Mouse (Mus musculus) CH12.LX (cell line): ENCODE measurements at regions not wholly inside any gene's neighbourhood (a gene's known extent, or its start where the extent isn't known, plus 50 kb on each side); places are given as distances from the start of the nearest gene placed in this dataset.

Experiments used
- DNase-seq: peaks from one replicate; pipeline ENCODE4 v3.0.0-alpha.2; 2013; ENCODE audit errors: extremely low read depth
- H3K27ac ChIP-seq: 2 replicates; pipeline ENCODE4 v1.5.1; 2012; ENCODE audit warnings: low read depth, mild to moderate bottlenecking, control low read depth, moderate library complexity; ENCODE audit not compliant: insufficient read depth
- H3K27me3 ChIP-seq: replicated peaks from 2 replicates; pipeline ENCODE3; 2012; ENCODE audit warnings: inconsistent platforms
- H3K36me3 ChIP-seq, 2 experiments: replicated peaks in 1 of 2; 2 replicates each; pipeline versions ENCODE3 to v1.6.1; 2012; ENCODE audit warnings: inconsistent platforms in 1 of 2, low read length in 1 of 2, mild to moderate bottlenecking in 1 of 2, mixed read lengths in 1 of 2, moderate library complexity in 1 of 2; ENCODE audit not compliant: control insufficient read depth in 1 of 2, insufficient read depth in 1 of 2
- H3K4me1 ChIP-seq, 2 experiments: 2 replicates each; pipeline ENCODE4 v1.6.1; 2012; ENCODE audit warnings: inconsistent platforms in 1 of 2, moderate library complexity in 1 of 2; ENCODE audit not compliant: insufficient read depth in 2 of 2, control insufficient read depth in 1 of 2
- H3K4me2 ChIP-seq: 2 replicates; pipeline ENCODE4 v1.6.1; 2012; ENCODE audit warnings: low read depth, mild to moderate bottlenecking, control low read depth; ENCODE audit not compliant: poor library complexity, insufficient read depth, severe bottlenecking
- H3K4me3 ChIP-seq, 3 experiments: fragments of 150-350 bp in 1 of 3; sonication (generic) in 1 of 3; replicated peaks in 1 of 3; 2 replicates each; pipeline versions ENCODE3 to v1.5.1; 2011 to 2012; ENCODE audit warnings: low read depth in 2 of 3, low read length in 2 of 3, mild to moderate bottlenecking in 2 of 3, moderate library complexity in 2 of 3, control low read depth in 1 of 3, improper control_type of control experiment in 1 of 3, inconsistent platforms in 1 of 3, mixed read lengths in 1 of 3; ENCODE audit not compliant: poor library complexity in 1 of 3
- H3K79me2 ChIP-seq: replicated peaks from 2 replicates; pipeline ENCODE4 v1.6.1; 2012; ENCODE audit warnings: mild to moderate bottlenecking, moderate library complexity; ENCODE audit not compliant: control insufficient read depth, poor library complexity, insufficient read depth, severe bottlenecking; ENCODE audit errors: extremely low read depth
- H3K9ac ChIP-seq: 2 replicates; pipeline ENCODE4 v1.6.1; 2012; ENCODE audit warnings: low read depth, mild to moderate bottlenecking, control low read depth, moderate library complexity; ENCODE audit not compliant: insufficient read depth
- H3K9me3 ChIP-seq: replicated peaks from 2 replicates; pipeline ENCODE3; 2012; ENCODE audit warnings: low read length, inconsistent platforms, mixed read lengths
- CHD2 ChIP-seq: IDR thresholded peaks from 2 replicates; pipeline ENCODE4 v1.6.1; 2011; ENCODE audit warnings: low read length, improper control_type of control experiment
- CTCF ChIP-seq, 2 experiments: IDR thresholded peaks in 1 of 2; conservative IDR thresholded peaks in 1 of 2; 2 replicates each; pipeline ENCODE4 v1.5.1; 2011 to 2012; ENCODE audit warnings: low read depth in 2 of 2, low read length in 2 of 2, improper control_type of control experiment in 1 of 2, inconsistent platforms in 1 of 2, mild to moderate bottlenecking in 1 of 2, moderate library complexity in 1 of 2
- E2F4 ChIP-seq: IDR thresholded peaks from 2 replicates; pipeline ENCODE4 v1.6.1; 2011; ENCODE audit warnings: low read depth, low read length, improper control_type of control experiment; ENCODE audit not compliant: insufficient replicate concordance
- ELF1 ChIP-seq: IDR thresholded peaks from 2 replicates; pipeline ENCODE4 v1.6.1; 2014; ENCODE audit warnings: low read depth, mild to moderate bottlenecking, inconsistent platforms, low read length, improper control_type of control experiment
- KAT2A ChIP-seq: IDR thresholded peaks from 2 replicates; pipeline ENCODE4 v1.6.1; 2012; ENCODE audit warnings: low read length, improper control_type of control experiment, inconsistent platforms; ENCODE audit not compliant: insufficient replicate concordance
- MAFK ChIP-seq: IDR thresholded peaks from 2 replicates; pipeline ENCODE4 v1.6.1; 2011; ENCODE audit warnings: low read length, improper control_type of control experiment; ENCODE audit not compliant: insufficient replicate concordance
- PAX5 ChIP-seq: IDR thresholded peaks from 2 replicates; pipeline ENCODE4 v1.6.1; 2012; ENCODE audit warnings: low read length, inconsistent platforms, mixed read lengths
- RAD21 ChIP-seq: IDR thresholded peaks from 2 replicates; pipeline ENCODE4 v1.6.1; 2011; ENCODE audit warnings: low read depth, mild to moderate bottlenecking, low read length, improper control_type of control experiment, moderate library complexity
- SMC3 ChIP-seq: IDR thresholded peaks from 2 replicates; pipeline ENCODE4 v1.6.1; 2011; ENCODE audit warnings: low read depth, low read length, improper control_type of control experiment
- TCF12 ChIP-seq: IDR thresholded peaks from 2 replicates; pipeline ENCODE4 v1.6.1; 2014; ENCODE audit warnings: low read depth, mild to moderate bottlenecking, inconsistent platforms, low read length, improper control_type of control experiment
- ZC3H11A ChIP-seq: IDR thresholded peaks from 2 replicates; pipeline ENCODE4 v1.6.1; 2012; ENCODE audit warnings: low read depth, mild to moderate bottlenecking, inconsistent platforms, low read length, improper control_type of control experiment
- ZNF384 ChIP-seq: IDR thresholded peaks from 2 replicates; pipeline ENCODE4 v1.6.1; 2012; ENCODE audit warnings: low read depth, low read length, improper control_type of control experiment, inconsistent platforms
- dilution Hi-C: fragments of 300-500 bp; cut with MboI; formaldehyde crosslinking; loops from 2 replicates; pipeline ENCODE4 v1.14.3; 2020; ENCODE audit warnings: low sequenced_read_pairs; ENCODE audit not compliant: extremely low pct_unique_long_range_greater_than_20kb, extremely low pct_ligation_motif_present
- in situ Hi-C: fragments of 300-500 bp; cut with MboI; formaldehyde crosslinking; loops from 3 replicates; pipeline ENCODE4 v1.14.3; 2019; ENCODE audit warnings: low sequenced_read_pairs, low pct_ligation_motif_present, low pct_unique_long_range_greater_than_20kb, mixed read lengths

- no peak for TF ChIP-seq CHD2
- peak; percentile 72; the same call in 1 of the 2 replicates for TF ChIP-seq MAFK
- TF ChIP-seq, all 38 proteins: peak for 1
- in situ Hi-C loops (no loop called here), dilution Hi-C loops (no loop called here)
- Histone ChIP-seq H3K4me2 (no peak overlapping the region), H3K9ac (no peak overlapping the region), H3K4me3 (no peak overlapping the region), H3K4me1 (no peaks in the 10 kb centered on the region), H3K79me2 (no peaks in the 10 kb centered on the region), H3K9me3 (no peaks in the 10 kb centered on the region), H3K27me3 (no peaks in the 10 kb centered on the region), H3K36me3 (no peaks in the 10 kb centered on the region), H3K27ac (no peak overlapping the region)
- no peak for DNase-seq
These were observed 107.4 kb upstream of the Insig1 start for GRCm38 (mm10) chr5:27963765-27964164.

- no peaks in the 10 kb centered on the region for H3K36me3 ChIP-seq
- H3K4me1 ChIP-seq, result 0 out of 4 replicates have a peak, but pooled peaks cover 0 to 7% of the 10 kb centered on the region in 2 experiments
- TF ChIP-seq KAT2A, result no peak
- TF ChIP-seq CTCF (conservative IDR thresholded peaks at IDR 0.05 in 1 of 2, IDR thresholded peaks at IDR 0.05 in 1 of 2; ENCODE audit: low read depth in 2 of 2, low read length in 2 of 2), result peak; percentile 70 to 91
- TF ChIP-seq RAD21, result peak; percentile 86
- TF ChIP-seq ELF1, result no peak
- TF ChIP-seq E2F4, result no peak
- peak; percentile 95 for TF ChIP-seq SMC3
- dilution Hi-C loops, result no loop called here
- no peak overlapping the region for H3K9ac ChIP-seq
- H3K27me3 ChIP-seq, result no peaks in the 10 kb centered on the region
- H3K9me3 ChIP-seq, result no peaks in the 10 kb centered on the region
- no peak overlapping the region for H3K27ac ChIP-seq
- no peak overlapping the region for H3K4me2 ChIP-seq
- in situ Hi-C loops, result loop anchor here (5.0 kb wide), 1 partner anchor 97 kb away; no protein-coding TSS in a partner anchor
- DNase-seq, result peak; percentile 67
- no peaks in the 10 kb centered on the region for H3K79me2 ChIP-seq
- H3K4me3 ChIP-seq, result no peak overlapping the region
These were observed 76.0 kb upstream of the Insig1 start for GRCm38 (mm10) chr5:27995186-27995585.

- H3K27me3 ChIP-seq, result no peaks in the 10 kb centered on the region
- H3K4me2 ChIP-seq, result no peak overlapping the region
- H3K36me3 ChIP-seq, result no peaks in the 10 kb centered on the region
- H3K9ac ChIP-seq, result no peak overlapping the region
- in situ Hi-C loops, result loop anchor here (5.0 kb wide), 1 partner anchor 95 kb away; no protein-coding TSS in a partner anchor
- H3K27ac ChIP-seq, result no peak overlapping the region
- TF ChIP-seq CHD2 (no peak), TCF12 (no peak), PAX5 (no peak), ZC3H11A (no peak), CTCF (conservative IDR thresholded peaks at IDR 0.05 in 1 of 2, IDR thresholded peaks at IDR 0.05 in 1 of 2; ENCODE audit: low read depth in 2 of 2, low read length in 2 of 2) (no peak), ZNF384 (no peak), SMC3 (no peak)
- dilution Hi-C loops, result no loop called here
- no peak for DNase-seq
- no peaks in the 10 kb centered on the region for H3K79me2 ChIP-seq
- 0 out of 4 replicates have a peak, but pooled peaks cover 0 to 7% of the 10 kb centered on the region in 2 experiments for H3K4me1 ChIP-seq
- H3K4me3 ChIP-seq, result no peak overlapping the region
- H3K9me3 ChIP-seq, result no peaks in the 10 kb centered on the region
These were observed 73.4 kb upstream of the Insig1 start for GRCm38 (mm10) chr5:27997751-27998150.
